Mouse (Mus musculus) forebrain, embryonic 10.5 days (tissue): Measurements from ENCODE around the gene Bbs12. TPM values are rescaled to one million over a fixed set of nuclear protein-coding genes. Genes with fewer than 3 reads are reported as not detected.

ENCODE experiments used
- DNase-seq: peaks from one replicate; pipeline ENCODE4 v3.0.0-alpha.2; 2017; ENCODE audit warnings: low spot score; ENCODE audit errors: extremely low spot score
- H3K27ac ChIP-seq: fragments of 300-500 bp; sonication (generic); 2 replicates; pipeline ENCODE4 v1.5.1; 2016; ENCODE audit warnings: mild to moderate bottlenecking
- H3K27me3 ChIP-seq: fragments of 300-500 bp; sonication (generic); 2 replicates; pipeline ENCODE4 v1.6.1; 2016; ENCODE audit warnings: mild to moderate bottlenecking; ENCODE audit not compliant: poor library complexity, severe bottlenecking
- H3K36me3 ChIP-seq: fragments of 300-500 bp; sonication (generic); replicated peaks from 2 replicates; pipeline ENCODE4 v1.6.1; 2016; ENCODE audit warnings: mild to moderate bottlenecking, moderate library complexity
- H3K4me1 ChIP-seq: fragments of 300-500 bp; sonication (generic); 2 replicates; pipeline ENCODE4 v1.6.1; 2016
- H3K4me3 ChIP-seq: fragments of 300-500 bp; sonication (generic); 2 replicates; pipeline ENCODE4 v1.5.1; 2016; ENCODE audit warnings: mild to moderate bottlenecking, moderate library complexity
- H3K9me3 ChIP-seq: fragments of 300-500 bp; sonication (generic); 2 replicates; pipeline ENCODE4 v1.6.1; 2016; ENCODE audit warnings: mild to moderate bottlenecking, moderate library complexity
- WGBS: fragments of 180-500 bp; shearing (Covaris S2); methylation state at CpG from one replicate; pipeline ENCODE4 v1.1.7; 2016; 5-methylcytosine and 5-hydroxymethylcytosine counted together
- polyA plus RNA-seq: library from polyadenylated mRNA; unstranded; fragments of >200 nt; fragmentation: Nextera tagmentation; extraction: Ambion mirVana; gene quantifications from 2 replicates; pipeline ENCODE4 v1.2.1, GENCODE M21; 2016

Bbs12 gene
- polyA plus RNA-seq, 1 experiment from 2014 or later = 9.8 TPM

DNA sequence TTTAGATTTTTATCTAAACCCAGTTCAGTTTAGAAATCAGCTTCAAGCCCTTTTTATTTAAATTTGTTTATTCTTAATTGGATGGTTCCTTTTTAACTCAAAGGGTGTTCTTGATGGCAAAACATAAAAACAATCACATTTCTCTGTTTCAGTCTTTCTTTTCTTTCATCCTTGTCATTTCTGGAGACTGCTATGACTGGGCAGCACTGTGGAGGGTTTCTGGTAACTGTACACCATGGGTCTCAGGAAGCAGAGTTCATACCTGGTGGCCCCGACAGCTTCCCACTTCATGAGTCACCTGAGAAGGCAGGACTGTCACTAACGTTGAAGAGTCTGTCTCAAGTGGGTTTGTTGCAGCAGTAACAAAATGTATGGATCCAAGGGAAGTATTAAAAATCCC is 19.7 kb upstream of the Bbs12 start:
- no peak overlapping the region for H3K27ac ChIP-seq
- WGBS = 72% methylated on average over 2 of the region's 2 CpGs
- no peak for DNase-seq
- H3K9me3 ChIP-seq = no peaks in the 10 kb centered on the region
- no peak overlapping the region for H3K4me3 ChIP-seq
- no peaks in the 10 kb centered on the region for H3K36me3 ChIP-seq
- no peaks in the 10 kb centered on the region for H3K27me3 ChIP-seq
- peaks cover 4% of the 10 kb centered on the region; the same call in 1 of the 2 replicates for H3K4me1 ChIP-seq

DNA sequence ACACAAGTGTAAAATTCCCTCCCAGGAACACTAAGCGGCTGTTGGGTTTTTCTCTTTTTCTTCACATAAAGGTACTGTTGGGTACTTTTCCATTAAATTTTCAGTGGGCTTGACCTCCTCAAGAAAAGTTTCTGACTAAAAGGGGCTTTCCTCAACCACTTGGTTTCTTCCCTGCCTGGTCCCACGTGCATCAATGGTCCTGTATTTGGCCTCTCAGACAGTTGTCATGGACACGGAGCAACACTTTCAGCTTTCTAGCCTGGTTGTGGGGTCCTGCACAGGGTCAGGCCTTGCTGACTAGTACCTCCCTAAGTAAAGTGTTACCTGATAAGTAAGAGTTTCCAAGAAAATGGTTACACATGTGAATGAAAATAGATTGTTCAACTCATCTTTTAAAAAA is 12.9 kb upstream of the Bbs12 start:
- Histone ChIP-seq H3K27ac (no peak overlapping the region), H3K36me3 (no peaks in the 10 kb centered on the region), H3K9me3 (no peaks in the 10 kb centered on the region; the same call in 1 of the 2 replicates), H3K27me3 (no peaks in the 10 kb centered on the region), H3K4me1 (no peaks in the 10 kb centered on the region), H3K4me3 (no peak overlapping the region)
- 76% methylated on average over 3 of the region's 3 CpGs for WGBS
- no peak for DNase-seq

DNA sequence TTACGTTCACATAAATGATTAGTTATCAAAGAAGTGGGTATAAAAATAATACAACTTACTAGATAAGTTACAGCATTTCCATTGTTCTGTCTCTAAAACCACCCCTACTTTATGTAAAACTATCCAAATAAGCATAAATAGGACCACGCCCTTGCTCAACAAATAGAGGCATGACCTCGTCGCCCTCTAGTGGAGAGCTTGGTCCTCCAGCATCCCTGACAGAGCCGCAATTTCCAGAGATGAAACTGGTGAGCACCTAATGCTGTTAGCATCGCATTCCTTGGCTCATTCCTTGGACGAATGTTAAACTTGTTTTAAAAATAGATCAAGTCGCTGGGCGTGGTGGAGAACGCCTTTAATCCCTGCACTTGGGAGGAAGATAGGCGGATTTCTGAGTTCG is 9.7 kb upstream of the Bbs12 start:
- DNase-seq = peak; percentile 50
- no peaks in the 10 kb centered on the region for H3K36me3 ChIP-seq
- no peaks in the 10 kb centered on the region for H3K27me3 ChIP-seq
- H3K9me3 ChIP-seq = no peaks in the 10 kb centered on the region; the same call in 1 of the 2 replicates
- WGBS = 39% methylated on average over 12 of the region's 12 CpGs
- H3K4me1 ChIP-seq = no peaks in the 10 kb centered on the region
- H3K4me3 ChIP-seq = no peak overlapping the region
- no peak overlapping the region for H3K27ac ChIP-seq

- no peak for DNase-seq
- H3K4me1 ChIP-seq = no peaks in the 10 kb centered on the region
- H3K36me3 ChIP-seq = no peaks in the 10 kb centered on the region
- 72% methylated on average over 8 of the region's 8 CpGs for WGBS
- H3K4me3 ChIP-seq = no peak overlapping the region
- H3K27ac ChIP-seq = no peak overlapping the region
- no peaks in the 10 kb centered on the region for H3K27me3 ChIP-seq
- H3K9me3 ChIP-seq = no peaks in the 10 kb centered on the region; the same call in 1 of the 2 replicates
These were observed 8.8 kb upstream of the Bbs12 start for GRCm38 (mm10) chr3:37303392-37304139.

- peak overlapping the region; percentile 98 for H3K27ac ChIP-seq
- no peak for DNase-seq
- H3K4me3 ChIP-seq = peak overlapping the region; percentile 92
- 5% methylated on average over 10 of the region's 10 CpGs for WGBS
- H3K9me3 ChIP-seq = no peaks in the 10 kb centered on the region
- peaks cover 19% of the 10 kb centered on the region for H3K4me1 ChIP-seq
- no peaks in the 10 kb centered on the region for H3K27me3 ChIP-seq
- H3K36me3 ChIP-seq = no peaks in the 10 kb centered on the region; the same call in 1 of the 2 replicates
These were observed 421 bp upstream of the Bbs12 start for GRCm38 (mm10) chr3:37311897-37312369.

DNA sequence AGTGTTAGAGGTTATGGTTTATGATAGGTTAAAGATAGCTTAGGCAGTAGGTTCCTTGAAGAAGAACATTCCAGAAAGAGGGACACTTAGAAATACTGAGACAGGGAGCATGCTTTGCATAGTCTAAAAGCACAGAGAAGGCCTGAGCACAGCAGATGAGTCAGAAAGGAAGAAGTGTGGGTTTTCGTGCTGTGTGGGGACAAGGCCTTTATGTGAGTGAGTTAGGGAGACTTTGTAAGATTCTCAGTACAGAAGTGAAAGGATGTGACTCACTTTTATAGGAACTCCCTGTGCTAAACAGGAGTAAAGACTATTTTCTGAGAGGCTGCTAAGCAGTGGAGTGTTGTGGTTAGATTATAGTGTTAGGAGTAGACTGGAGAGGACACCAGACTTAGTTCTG is 1.0 kb downstream of the Bbs12 start:
- Histone ChIP-seq H3K4me3 (peak overlapping the region; percentile 92), H3K36me3 (no peaks in the 10 kb centered on the region; the same call in 1 of the 2 replicates), H3K27ac (no peak overlapping the region), H3K4me1 (peaks cover 19% of the 10 kb centered on the region), H3K9me3 (no peaks in the 10 kb centered on the region), H3K27me3 (no peaks in the 10 kb centered on the region)
- 50% methylated on average over 1 of the region's 1 CpGs for WGBS
- DNase-seq = no peak

DNA sequence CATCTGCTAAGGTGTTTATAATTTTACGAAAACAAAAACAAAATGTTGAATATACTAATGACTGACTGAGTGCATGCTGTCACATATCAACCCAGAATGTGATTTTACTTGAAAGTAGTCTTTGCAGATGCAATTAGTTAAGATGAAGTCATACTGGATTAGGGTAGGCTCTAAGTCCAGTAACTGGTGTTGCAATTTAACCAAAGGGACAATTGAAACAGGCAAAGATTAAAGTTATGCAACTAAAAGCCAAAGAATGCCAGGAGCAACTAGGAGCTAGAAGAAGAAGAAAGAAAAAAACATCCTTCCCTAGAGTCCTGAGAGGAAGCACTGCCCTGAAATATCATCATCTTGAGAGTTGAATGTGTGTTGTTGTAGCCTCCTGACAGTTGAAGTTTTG is 3.9 kb downstream of the Bbs12 start:
- Histone ChIP-seq H3K27me3 (no peaks in the 10 kb centered on the region), H3K27ac (no peak overlapping the region), H3K4me1 (peaks cover 19% of the 10 kb centered on the region), H3K36me3 (peaks cover 27% of the 10 kb centered on the region), H3K4me3 (no peak overlapping the region), H3K9me3 (no peaks in the 10 kb centered on the region)
- no peak for DNase-seq
- WGBS = 94% methylated on average over 1 of the region's 1 CpGs

DNA sequence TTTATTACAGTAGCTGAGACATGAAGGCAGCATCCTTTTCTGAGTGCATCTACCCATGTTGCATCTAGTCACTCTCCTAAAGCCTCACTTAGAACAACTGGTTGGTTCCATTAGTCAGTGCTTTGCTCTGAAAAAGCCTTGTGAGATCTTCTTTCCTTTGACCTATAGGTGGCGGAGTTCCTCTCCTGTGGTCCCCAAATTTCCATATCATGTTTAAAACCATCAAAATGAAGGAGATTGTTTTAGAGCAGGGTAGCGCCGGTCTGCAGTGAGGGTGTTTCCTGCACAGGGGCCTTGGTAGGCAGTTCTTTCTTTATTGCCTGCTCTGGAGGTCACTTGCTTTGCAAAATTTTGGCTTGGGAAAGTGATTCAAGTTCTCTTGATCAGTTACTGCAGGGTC is 12.0 kb downstream of the Bbs12 start:
- H3K4me3 ChIP-seq = no peak overlapping the region

DNA sequence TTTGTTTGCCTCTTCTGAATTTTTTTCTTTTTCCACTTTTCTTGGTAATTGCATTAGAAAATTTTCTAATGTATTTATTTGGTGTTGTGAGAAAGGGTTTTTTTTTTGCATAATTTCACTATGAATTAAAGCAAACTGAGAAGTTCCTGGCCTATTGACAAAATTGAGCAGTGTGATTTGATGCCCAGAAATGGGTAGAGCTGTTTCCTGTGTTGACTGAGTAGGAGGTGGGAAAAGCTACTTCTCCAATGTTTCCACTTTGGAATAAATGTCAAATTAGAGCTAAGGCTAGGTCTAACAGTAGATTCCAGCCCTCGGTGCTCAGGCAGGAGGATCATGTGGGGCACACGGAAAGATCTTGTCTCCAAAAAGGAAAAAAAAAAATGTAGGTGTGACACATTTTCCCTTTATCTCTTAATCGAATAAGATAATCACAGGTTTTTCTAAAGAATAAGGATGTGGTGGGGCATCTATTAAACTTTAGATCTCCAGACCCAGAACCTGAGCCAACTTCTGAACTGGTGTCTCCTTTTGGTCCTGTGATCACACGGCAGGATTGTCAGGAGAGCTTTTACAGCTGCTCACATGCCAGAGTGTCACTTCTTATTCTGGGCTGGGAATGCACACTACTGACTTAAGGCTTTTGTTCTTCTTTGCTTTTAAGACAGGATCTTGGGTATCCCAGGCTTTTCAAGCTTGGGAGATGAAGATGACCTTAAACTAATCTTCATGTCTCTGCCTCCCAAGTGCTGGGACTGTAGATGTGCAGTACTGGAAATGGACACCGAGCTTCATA is 13.2 kb downstream of the Bbs12 start:
- WGBS = 92% methylated on average over 5 of the region's 5 CpGs
- Histone ChIP-seq H3K4me3 (no peak overlapping the region), H3K9me3 (no peaks in the 10 kb centered on the region), H3K36me3 (peaks cover 12% of the 10 kb centered on the region), H3K27me3 (no peaks in the 10 kb centered on the region), H3K27ac (no peak overlapping the region), H3K4me1 (no peaks in the 10 kb centered on the region)
- no peak for DNase-seq

More for the DNA sequence above, 12.0 kb downstream of the Bbs12 start:
- DNase-seq = no peak
- Histone ChIP-seq H3K9me3 (no peaks in the 10 kb centered on the region), H3K27ac (no peak overlapping the region), H3K4me1 (no peaks in the 10 kb centered on the region), H3K36me3 (peaks cover 24% of the 10 kb centered on the region), H3K27me3 (no peaks in the 10 kb centered on the region)
- WGBS = 51% methylated on average over 3 of the region's 3 CpGs

DNA sequence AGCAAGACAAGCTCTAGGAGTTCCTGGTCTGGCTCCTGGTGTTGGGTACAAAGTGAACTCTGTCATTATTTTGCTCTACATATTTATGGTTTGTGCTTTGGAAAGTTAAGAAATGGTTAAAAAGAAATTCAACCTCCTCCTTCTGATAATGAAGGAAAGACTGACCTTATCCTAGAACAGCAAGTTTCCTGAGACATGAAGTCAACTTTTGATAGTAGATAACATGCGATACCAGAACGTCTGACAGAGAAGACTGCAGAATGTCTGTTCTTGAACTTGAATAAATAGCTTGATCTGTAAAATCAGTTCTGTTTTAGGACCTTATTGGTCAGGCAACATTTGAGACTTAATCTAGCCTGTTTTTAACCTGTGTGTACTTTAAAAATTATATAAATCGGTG is 14.3 kb downstream of the Bbs12 start:
- no peak overlapping the region for H3K27ac ChIP-seq
- H3K4me1 ChIP-seq = no peaks in the 10 kb centered on the region
- H3K4me3 ChIP-seq = no peak overlapping the region
- H3K9me3 ChIP-seq = no peaks in the 10 kb centered on the region
- 92% methylated on average over 3 of the region's 3 CpGs for WGBS
- no peaks in the 10 kb centered on the region for H3K27me3 ChIP-seq
- no peak for DNase-seq
- peaks cover 1% of the 10 kb centered on the region; the same call in 1 of the 2 replicates for H3K36me3 ChIP-seq

DNA sequence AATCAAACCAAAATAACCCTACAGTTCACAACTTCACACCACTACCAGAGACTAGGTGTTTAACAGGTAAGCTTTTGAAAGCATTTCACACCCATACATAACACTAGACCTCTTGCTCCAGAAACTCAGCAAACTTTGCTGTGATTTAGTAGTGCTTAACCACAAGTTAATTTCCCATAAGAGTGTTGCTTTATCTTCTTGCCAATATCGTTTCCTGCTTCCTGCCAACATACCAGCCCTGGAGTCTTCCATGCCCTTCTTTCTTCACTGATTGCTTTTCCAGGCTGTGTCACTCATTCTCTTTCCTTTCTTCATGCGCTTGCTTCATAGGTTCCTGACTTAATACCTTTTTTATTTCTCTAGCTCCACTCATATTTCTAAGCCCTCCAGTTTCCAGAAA is 16.1 kb downstream of the Bbs12 start:
- Histone ChIP-seq H3K27me3 (no peaks in the 10 kb centered on the region), H3K27ac (no peak overlapping the region), H3K36me3 (no peaks in the 10 kb centered on the region), H3K4me3 (no peak overlapping the region), H3K4me1 (no peaks in the 10 kb centered on the region), H3K9me3 (no peaks in the 10 kb centered on the region)
- no peak for DNase-seq
- 92% methylated on average over 2 of the region's 2 CpGs for WGBS

DNA sequence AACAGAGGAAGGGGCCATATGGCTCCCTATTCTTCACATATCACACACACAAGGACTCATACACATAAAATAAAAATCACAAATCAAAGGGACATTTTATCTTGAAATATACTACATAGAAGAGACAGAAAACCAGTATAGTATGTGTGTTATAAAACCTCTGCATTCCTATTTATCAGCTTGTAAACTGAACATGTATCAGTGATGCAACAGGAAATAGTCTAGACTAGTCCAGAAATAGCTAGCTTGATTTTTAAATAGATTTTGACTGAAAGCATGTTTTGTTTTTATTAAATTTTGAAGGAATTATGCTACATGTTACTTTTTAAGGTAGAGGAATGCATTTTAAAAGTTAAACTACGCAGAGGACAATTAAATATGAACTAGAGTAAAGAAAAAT is 17.6 kb downstream of the Bbs12 start:
- no peak overlapping the region for H3K4me3 ChIP-seq
- 92% methylated on average over 1 of the region's 1 CpGs for WGBS
- no peaks in the 10 kb centered on the region for H3K9me3 ChIP-seq
- no peak for DNase-seq
- H3K36me3 ChIP-seq = no peaks in the 10 kb centered on the region
- no peaks in the 10 kb centered on the region for H3K4me1 ChIP-seq
- H3K27me3 ChIP-seq = no peaks in the 10 kb centered on the region
- no peak overlapping the region for H3K27ac ChIP-seq

DNA sequence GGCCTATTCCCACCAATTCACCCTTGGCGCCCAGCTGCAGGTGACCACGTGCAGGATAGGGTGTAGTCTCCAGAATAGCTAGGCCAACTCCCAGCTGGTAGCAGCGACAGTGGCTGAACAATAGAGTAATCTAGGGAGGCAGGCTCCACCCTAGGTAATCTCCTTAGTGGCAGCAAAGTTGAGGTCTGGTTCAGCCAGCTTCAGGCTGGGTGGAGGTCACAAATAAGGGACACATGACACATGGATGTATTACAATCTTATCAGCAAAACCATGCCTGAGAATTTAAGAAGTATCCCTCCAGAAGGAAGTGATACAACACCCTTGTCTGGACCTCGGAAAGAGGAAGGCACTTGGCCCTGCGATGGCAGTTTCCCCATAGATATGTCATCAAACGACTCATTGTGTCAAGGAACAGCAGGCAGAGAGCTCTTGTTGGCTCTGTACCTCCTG is 19.7 kb downstream of the Bbs12 start:
- H3K4me1 ChIP-seq = no peaks in the 10 kb centered on the region
- no peaks in the 10 kb centered on the region for H3K36me3 ChIP-seq
- WGBS = 66% methylated on average over 6 of the region's 6 CpGs
- H3K27ac ChIP-seq = no peak overlapping the region
- H3K9me3 ChIP-seq = no peaks in the 10 kb centered on the region
- DNase-seq = no peak
- no peaks in the 10 kb centered on the region for H3K27me3 ChIP-seq
- H3K4me3 ChIP-seq = no peak overlapping the region
